Mouse (Mus musculus) embryonic facial prominence, embryonic 13.5 days (tissue): ENCODE data around the gene Trim62. TPM values are rescaled to one million over a fixed set of nuclear protein-coding genes. Genes with fewer than 3 reads are reported as not detected.
A peak's percentile ranks its signal among the peaks of the same experiment; 100 is the strongest.

Experiments used
- ATAC-seq: fragments of 200-750 bp; cut with Nextera tagmentation; 2 replicates; pipeline ENCODE4 v1.8.0; 2017; ENCODE audit warnings: low read depth; ENCODE audit not compliant: insufficient number of reproducible peaks, insufficient read depth, low FRiP score, low TSS enrichment
- H3K27ac ChIP-seq: fragments of 300-500 bp; sonication (generic); 2 replicates; pipeline ENCODE4 v1.5.1; 2015; ENCODE audit warnings: moderate library complexity, mild to moderate bottlenecking, inconsistent platforms
- H3K27me3 ChIP-seq: fragments of 300-500 bp; sonication (generic); 2 replicates; pipeline ENCODE4 v1.6.1; 2015; ENCODE audit warnings: mild to moderate bottlenecking, inconsistent platforms
- H3K36me3 ChIP-seq: fragments of 300-500 bp; sonication (generic); 2 replicates; pipeline ENCODE4 v1.6.1; 2015; ENCODE audit warnings: mild to moderate bottlenecking, inconsistent platforms
- H3K4me1 ChIP-seq: fragments of 300-500 bp; sonication (generic); 2 replicates; pipeline ENCODE4 v1.6.1; 2015; ENCODE audit warnings: inconsistent platforms
- H3K4me2 ChIP-seq: fragments of 300-500 bp; sonication (generic); 2 replicates; pipeline ENCODE4 v1.6.1; 2015; ENCODE audit warnings: moderate library complexity, mild to moderate bottlenecking, inconsistent platforms
- H3K4me3 ChIP-seq: fragments of 300-500 bp; sonication (generic); 2 replicates; pipeline ENCODE4 v1.5.1; 2015; ENCODE audit warnings: mild to moderate bottlenecking, inconsistent platforms
- H3K9ac ChIP-seq: fragments of 300-500 bp; sonication (generic); 2 replicates; pipeline ENCODE4 v1.6.1; 2015; ENCODE audit warnings: mild to moderate bottlenecking, inconsistent platforms
- H3K9me3 ChIP-seq: fragments of 300-500 bp; sonication (generic); 2 replicates; pipeline ENCODE4 v1.6.1; 2016; ENCODE audit warnings: inconsistent platforms
- WGBS: fragments of 180-500 bp; shearing (Covaris S2); methylation state at CpG from one replicate; pipeline ENCODE4 v1.1.7; 2015; ENCODE audit warnings: mixed read lengths; 5-methylcytosine and 5-hydroxymethylcytosine counted together
- polyA plus RNA-seq: library from polyadenylated mRNA; unstranded; fragments of >200 nt; fragmentation: Nextera tagmentation; extraction: Ambion mirVana; gene quantifications from 2 replicates; pipeline ENCODE4 v1.2.1, GENCODE M21; 2015

The Trim62 gene
- polyA plus RNA-seq, 1 experiment from 2014 or later, result 11.0 TPM

DNA sequence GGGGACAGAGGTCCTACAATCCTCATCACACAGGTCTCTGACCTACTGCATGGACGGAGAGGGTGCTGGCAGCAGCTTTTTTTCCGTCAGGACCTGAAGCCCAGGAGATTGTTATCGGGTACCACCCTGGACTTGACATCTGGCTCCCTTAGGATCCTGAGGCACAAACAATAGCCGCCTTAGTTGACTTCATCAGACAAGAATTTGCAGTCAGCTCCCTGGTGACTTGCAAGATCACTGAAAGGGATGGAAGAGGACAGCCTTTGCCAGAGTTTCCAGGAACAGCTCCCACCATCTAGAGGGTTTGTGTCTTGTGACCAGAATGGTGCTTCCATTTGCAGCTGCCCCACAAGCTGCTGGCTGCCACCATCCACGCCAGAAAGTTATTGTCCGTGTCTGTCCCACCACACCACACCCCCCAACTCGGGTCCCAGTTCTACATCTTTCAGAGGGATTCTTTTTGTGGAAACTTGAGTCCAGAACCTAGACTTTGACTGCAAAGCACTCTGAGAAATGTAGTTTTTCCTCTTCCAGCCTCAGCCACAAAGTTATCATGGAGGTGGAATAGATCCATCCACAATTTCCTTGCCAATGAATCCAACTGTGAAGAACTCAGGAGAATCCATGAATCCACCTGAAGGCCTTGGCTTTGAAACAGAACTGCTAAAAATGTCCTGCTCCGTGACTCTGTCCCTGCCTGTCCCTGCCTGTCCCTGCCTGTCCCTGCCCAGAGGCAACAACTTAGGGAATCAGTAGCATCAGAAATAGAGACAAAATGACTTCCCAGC, 27.1 kb downstream of the Trim62 start:
- Histone ChIP-seq H3K9ac (no peak overlapping the region), H3K9me3 (no peaks in the 10 kb centered on the region), H3K36me3 (peaks cover 27% of the 10 kb centered on the region), H3K4me2 (no peak overlapping the region), H3K27me3 (no peaks in the 10 kb centered on the region), H3K4me1 (peaks cover 21% of the 10 kb centered on the region), H3K27ac (no peak overlapping the region), H3K4me3 (no peak overlapping the region)
- WGBS, result 76% methylated on average over 8 of the region's 8 CpGs
- no peak for ATAC-seq

GRCm38 (mm10) chr4:128912085-128912484, 28.7 kb downstream of the Trim62 start:
- Histone ChIP-seq H3K9me3 (no peaks in the 10 kb centered on the region), H3K36me3 (peaks cover 27% of the 10 kb centered on the region), H3K27me3 (no peaks in the 10 kb centered on the region), H3K4me3 (no peak overlapping the region), H3K4me2 (no peak overlapping the region), H3K27ac (no peak overlapping the region), H3K4me1 (peaks cover 6% of the 10 kb centered on the region), H3K9ac (no peak overlapping the region)
- ATAC-seq, result no peak
- 88% methylated on average over 10 of the region's 10 CpGs for WGBS

DNA sequence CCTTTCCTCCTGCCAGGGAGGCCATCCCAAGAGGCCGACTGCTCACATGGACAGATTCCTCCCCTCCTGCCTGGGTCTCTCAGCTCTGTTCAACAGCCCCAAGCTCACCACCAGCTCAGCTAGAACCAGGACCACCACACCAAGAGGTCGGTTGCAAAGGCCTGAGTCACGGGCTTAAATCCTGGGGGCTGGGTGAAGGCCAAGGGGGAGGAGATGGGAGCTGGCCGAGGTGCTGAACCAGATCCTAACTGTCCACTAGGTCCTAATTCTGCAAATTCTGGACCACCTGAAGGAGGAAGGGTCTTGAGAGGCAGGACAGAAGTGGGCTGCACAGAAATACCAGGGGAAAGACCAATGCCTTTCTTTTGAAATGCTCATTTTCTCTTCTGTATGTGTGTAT, 30.4 kb downstream of the Trim62 start:
- Histone ChIP-seq H3K4me1 (peaks cover 7% of the 10 kb centered on the region), H3K4me2 (no peak overlapping the region), H3K36me3 (peaks cover 27% of the 10 kb centered on the region), H3K4me3 (no peak overlapping the region), H3K9ac (no peak overlapping the region), H3K27me3 (no peaks in the 10 kb centered on the region), H3K9me3 (no peaks in the 10 kb centered on the region), H3K27ac (no peak overlapping the region)
- ATAC-seq, result no peak
- WGBS, result 20% methylated on average over 4 of the region's 4 CpGs

DNA sequence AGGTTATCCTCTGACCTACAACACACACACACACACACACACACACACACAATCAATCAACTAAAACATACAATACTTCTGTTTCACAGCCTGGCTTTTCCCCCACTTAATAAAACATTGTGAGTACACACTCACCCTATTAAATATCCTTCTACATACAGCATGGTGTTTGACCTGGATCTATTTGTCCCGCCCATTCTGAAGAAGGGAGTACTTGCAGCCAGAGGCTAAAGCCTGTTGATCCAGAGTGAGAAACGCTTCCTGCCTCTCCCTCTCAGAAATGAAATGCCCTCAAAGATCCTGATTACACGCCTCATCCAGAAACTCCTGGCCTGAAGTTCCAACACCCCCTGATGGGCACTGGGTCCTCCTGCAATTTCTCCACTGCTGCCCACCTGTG, 33.7 kb downstream of the Trim62 start:
- Histone ChIP-seq H3K4me3 (no peak overlapping the region), H3K36me3 (0 out of 2 replicates have a peak, but pooled peaks cover 1% of the 10 kb centered on the region), H3K9ac (no peak overlapping the region), H3K4me1 (peaks cover 7% of the 10 kb centered on the region), H3K4me2 (no peak overlapping the region), H3K27ac (no peak overlapping the region), H3K9me3 (no peaks in the 10 kb centered on the region), H3K27me3 (no peaks in the 10 kb centered on the region)
- WGBS, result 53% methylated on average over 3 of the region's 3 CpGs
- no peak for ATAC-seq

GRCm38 (mm10) chr4:128917756-128918155, 34.4 kb downstream of the Trim62 start:
- Histone ChIP-seq H3K27ac (peak overlapping the region; percentile 55; the same call in 1 of the 2 replicates), H3K4me3 (no peak overlapping the region), H3K9ac (no peak overlapping the region), H3K27me3 (no peaks in the 10 kb centered on the region), H3K4me1 (peaks cover 7% of the 10 kb centered on the region), H3K36me3 (no peaks in the 10 kb centered on the region), H3K9me3 (no peaks in the 10 kb centered on the region), H3K4me2 (no peak overlapping the region)
- WGBS, result 73% methylated on average over 6 of the region's 6 CpGs
- no peak for ATAC-seq

DNA sequence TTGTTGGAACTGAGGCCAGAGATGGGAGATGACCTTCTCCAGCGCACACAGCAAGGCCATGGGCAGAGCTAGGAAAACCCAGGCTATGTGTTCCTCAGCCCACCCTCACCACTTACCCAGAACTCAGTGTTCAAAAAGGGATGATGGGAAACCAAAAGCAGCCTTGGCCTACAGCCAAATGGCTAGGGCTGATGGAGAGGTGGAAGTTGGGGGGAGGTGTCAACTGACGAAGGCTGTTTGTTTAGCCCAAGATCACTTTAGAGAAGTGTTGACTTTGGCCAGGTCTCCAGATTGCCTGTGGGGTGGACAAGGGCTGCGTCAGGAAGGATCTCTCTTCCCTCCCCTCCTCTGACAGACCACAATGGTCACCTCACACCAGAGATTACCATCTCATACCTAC, 34.8 kb downstream of the Trim62 start:
- Histone ChIP-seq H3K27me3 (no peaks in the 10 kb centered on the region), H3K4me1 (peaks cover 7% of the 10 kb centered on the region), H3K4me3 (no peak overlapping the region), H3K9me3 (no peaks in the 10 kb centered on the region), H3K9ac (no peak overlapping the region), H3K36me3 (no peaks in the 10 kb centered on the region), H3K4me2 (no peak overlapping the region), H3K27ac (peak overlapping the region; percentile 55; the same call in 1 of the 2 replicates)
- no peak for ATAC-seq
- WGBS, result 61% methylated on average over 3 of the region's 3 CpGs

DNA sequence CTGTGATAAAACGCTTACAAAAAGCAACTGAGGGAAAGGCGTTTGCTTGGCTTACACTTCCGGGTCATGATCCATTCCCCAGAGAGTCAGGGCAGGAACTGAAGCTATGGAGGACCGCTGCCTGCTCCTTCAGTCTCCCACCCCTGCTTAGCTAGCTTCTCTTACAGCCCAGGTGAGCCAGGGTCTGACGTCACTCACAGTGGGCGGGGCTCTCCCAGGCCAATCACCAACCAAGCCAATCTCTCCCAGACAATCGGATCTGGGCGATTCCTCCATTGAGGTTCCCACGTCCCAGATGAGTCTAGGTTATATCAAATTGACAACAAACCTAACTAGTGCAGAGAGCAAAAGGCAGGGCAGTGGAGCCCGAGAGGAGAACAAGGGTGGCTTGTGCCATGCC, 35.7 kb downstream of the Trim62 start:
- no peak overlapping the region for H3K27ac ChIP-seq
- H3K4me1 ChIP-seq, result peaks cover 7% of the 10 kb centered on the region
- H3K4me2 ChIP-seq, result no peak overlapping the region
- no peaks in the 10 kb centered on the region for H3K9me3 ChIP-seq
- H3K36me3 ChIP-seq, result no peaks in the 10 kb centered on the region
- H3K4me3 ChIP-seq, result no peak overlapping the region
- no peak for ATAC-seq
- no peaks in the 10 kb centered on the region for H3K27me3 ChIP-seq
- WGBS, result 25% methylated on average over 10 of the region's 10 CpGs
- no peak overlapping the region for H3K9ac ChIP-seq

- Histone ChIP-seq H3K9ac (no peak overlapping the region), H3K27me3 (no peaks in the 10 kb centered on the region), H3K4me3 (no peak overlapping the region), H3K4me1 (peaks cover 8% of the 10 kb centered on the region), H3K9me3 (no peaks in the 10 kb centered on the region), H3K4me2 (no peak overlapping the region), H3K27ac (no peak overlapping the region), H3K36me3 (no peaks in the 10 kb centered on the region)
- WGBS, result 90% methylated on average over 3 of the region's 3 CpGs
- ATAC-seq, result no peak
These were observed 40.2 kb downstream of the Trim62 start for GRCm38 (mm10) chr4:128923603-128924002.

DNA sequence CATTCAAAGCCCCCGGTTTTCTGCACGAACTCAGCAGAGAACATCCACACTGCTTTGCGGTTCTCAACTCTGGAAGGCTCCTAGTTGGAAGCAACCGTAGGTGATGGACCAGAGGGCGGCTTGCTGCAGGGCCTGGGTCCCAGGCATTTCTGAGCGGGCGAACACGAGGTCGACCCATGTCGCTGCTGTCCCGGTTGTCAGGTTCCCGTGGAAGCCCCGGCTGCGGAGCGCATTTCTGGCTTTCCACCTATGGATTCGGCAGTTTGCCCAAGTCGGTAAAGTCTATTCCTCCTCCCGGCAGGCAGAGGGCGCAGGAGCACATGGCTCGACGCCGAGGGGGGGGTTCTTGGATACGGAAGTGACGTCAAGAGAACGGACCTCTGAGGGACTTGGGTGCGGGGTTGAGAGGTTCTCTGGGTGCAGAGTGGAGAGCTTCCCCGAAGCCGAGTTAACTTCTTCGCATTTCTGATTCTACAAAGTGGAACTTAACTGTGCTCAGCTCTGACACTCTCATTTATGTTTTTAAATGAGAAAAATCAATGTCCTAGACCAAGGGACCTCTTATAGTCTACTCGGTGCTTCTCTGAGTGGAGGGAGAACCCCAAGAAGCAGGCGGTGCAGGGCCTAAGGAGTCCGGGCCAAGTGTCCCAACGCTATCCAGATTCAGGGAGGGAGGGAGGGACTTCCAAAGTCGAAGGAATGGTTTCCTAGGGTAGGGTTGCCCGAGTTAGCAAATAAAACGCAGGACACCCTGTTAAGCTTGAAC, 41.6 kb downstream of the Trim62 start:
- Histone ChIP-seq H3K27me3 (no peaks in the 10 kb centered on the region), H3K9ac (peak overlapping the region; percentile 74), H3K36me3 (no peaks in the 10 kb centered on the region), H3K27ac (peak overlapping the region; percentile 44; the same call in 1 of the 2 replicates), H3K4me1 (peaks cover 8% of the 10 kb centered on the region), H3K4me3 (peak overlapping the region; percentile 42), H3K9me3 (no peaks in the 10 kb centered on the region), H3K4me2 (peak overlapping the region; percentile 77)
- 13% methylated on average over 36 of the region's 36 CpGs for WGBS
- no peak for ATAC-seq

GRCm38 (mm10) chr4:128932783-128933182, 49.4 kb downstream of the Trim62 start:
- no peaks in the 10 kb centered on the region for H3K9me3 ChIP-seq
- H3K27me3 ChIP-seq, result no peaks in the 10 kb centered on the region
- H3K27ac ChIP-seq, result no peak overlapping the region
- peak overlapping the region; percentile 16; the same call in 1 of the 2 replicates for H3K9ac ChIP-seq
- H3K4me3 ChIP-seq, result no peak overlapping the region
- 57% methylated on average over 7 of the region's 7 CpGs for WGBS
- H3K36me3 ChIP-seq, result no peaks in the 10 kb centered on the region
- ATAC-seq, result no peak
- no peak overlapping the region for H3K4me2 ChIP-seq
- H3K4me1 ChIP-seq, result no peaks in the 10 kb centered on the region

- no peaks in the 10 kb centered on the region for H3K27me3 ChIP-seq
- H3K4me3 ChIP-seq, result no peak overlapping the region
- no peaks in the 10 kb centered on the region for H3K9me3 ChIP-seq
- no peak overlapping the region for H3K27ac ChIP-seq
- WGBS, result 62% methylated on average over 5 of the region's 5 CpGs
- no peak overlapping the region for H3K9ac ChIP-seq
- ATAC-seq, result no peak
- H3K4me1 ChIP-seq, result no peaks in the 10 kb centered on the region
- H3K4me2 ChIP-seq, result no peak overlapping the region
- H3K36me3 ChIP-seq, result no peaks in the 10 kb centered on the region
These were observed 52.2 kb downstream of the Trim62 start for GRCm38 (mm10) chr4:128935595-128935994.

- Histone ChIP-seq H3K27ac (no peak overlapping the region), H3K9me3 (no peaks in the 10 kb centered on the region), H3K4me3 (no peak overlapping the region), H3K36me3 (peaks cover 18% of the 10 kb centered on the region), H3K27me3 (no peaks in the 10 kb centered on the region), H3K4me1 (no peaks in the 10 kb centered on the region), H3K4me2 (no peak overlapping the region), H3K9ac (no peak overlapping the region)
- no peak for ATAC-seq
- WGBS, result 57% methylated on average over 3 of the region's 3 CpGs
These were observed 59.0 kb downstream of the Trim62 start for GRCm38 (mm10) chr4:128942346-128942745.
